Mouse (Mus musculus): Measurements from ENCODE around the gene Cox19.

- TF ChIP-seq POLR2A (IDR thresholded peaks at IDR 0.05; ENCODE audit: insufficient read depth, low read length) = no peak
- no peak for TF ChIP-seq CTCF (IDR thresholded peaks at IDR 0.05; ENCODE audit: low read depth, low read length)
These were observed 410 bp upstream of the Cox19 start for GRCm38 (mm10) chr5:139351628-139352027.
